Mouse (Mus musculus) forebrain, embryonic 14.5 days (tissue): ENCODE results near the gene Lemd1. TPM values are rescaled to one million over a fixed set of nuclear protein-coding genes. Genes with fewer than 3 reads are reported as not detected.

Experiments
- ATAC-seq: fragments of 200-750 bp; cut with Nextera tagmentation; 2 replicates; pipeline ENCODE4 v1.8.0; 2017; ENCODE audit warnings: mild to moderate bottlenecking, moderate library complexity
- DNase-seq: peaks from one replicate; pipeline ENCODE4 v3.0.0-alpha.2; 2015; ENCODE audit warnings: low spot score
- H3K27ac ChIP-seq: fragments of 300-500 bp; sonication (generic); 2 replicates; pipeline ENCODE4 v1.5.1; 2014; ENCODE audit warnings: low read depth, mild to moderate bottlenecking, control low read depth, low read length, moderate library complexity
- H3K27me3 ChIP-seq: fragments of 300-500 bp; sonication (generic); replicated peaks from 2 replicates; pipeline ENCODE4 v1.6.1; 2014; ENCODE audit warnings: low read length, control low read depth, mixed read lengths; ENCODE audit not compliant: control insufficient read depth, insufficient read depth
- H3K36me3 ChIP-seq: fragments of 300-500 bp; sonication (generic); 2 replicates; pipeline ENCODE4 v1.6.1; 2014; ENCODE audit warnings: low read length, control low read depth; ENCODE audit not compliant: control insufficient read depth, insufficient read depth
- H3K4me1 ChIP-seq: fragments of 300-500 bp; sonication (generic); 2 replicates; pipeline ENCODE4 v1.6.1; 2014; ENCODE audit warnings: antibody characterized with exemption, low read length, control low read depth; ENCODE audit not compliant: control insufficient read depth, insufficient read depth
- H3K4me2 ChIP-seq: fragments of 300-500 bp; sonication (generic); 2 replicates; pipeline ENCODE4 v1.6.1; 2014; ENCODE audit warnings: mild to moderate bottlenecking, control low read depth, low read length
- H3K4me3 ChIP-seq: fragments of 300-500 bp; sonication (generic); 2 replicates; pipeline ENCODE4 v1.5.1; 2014; ENCODE audit warnings: low read depth, low read length, control low read depth
- H3K9ac ChIP-seq: fragments of 300-500 bp; sonication (generic); 2 replicates; pipeline ENCODE4 v1.6.1; 2014; ENCODE audit warnings: mild to moderate bottlenecking, low read length, control low read depth, moderate library complexity
- H3K9me3 ChIP-seq: fragments of 300-500 bp; sonication (generic); replicated peaks from 2 replicates; pipeline ENCODE4 v1.6.1; 2016; ENCODE audit warnings: low read length, control low read depth, mixed read lengths; ENCODE audit not compliant: control insufficient read depth
- WGBS: fragments of 180-500 bp; shearing (Covaris S2); extraction: QIAGEN DNeasy Blood & Tissue Kit; methylation state at CpG from one replicate; pipeline ENCODE4 v1.1.7; 2014; 5-methylcytosine and 5-hydroxymethylcytosine counted together
- polyA plus RNA-seq: library from polyadenylated mRNA; unstranded; fragments of >200 nt; fragmentation: Nextera tagmentation; extraction: Ambion mirVana; gene quantifications from 2 replicates; pipeline ENCODE4 v1.2.1, GENCODE M21; 2014

Lemd1 gene
- polyA plus RNA-seq, 1 experiment from 2014 or later: 18.7 TPM

DNA sequence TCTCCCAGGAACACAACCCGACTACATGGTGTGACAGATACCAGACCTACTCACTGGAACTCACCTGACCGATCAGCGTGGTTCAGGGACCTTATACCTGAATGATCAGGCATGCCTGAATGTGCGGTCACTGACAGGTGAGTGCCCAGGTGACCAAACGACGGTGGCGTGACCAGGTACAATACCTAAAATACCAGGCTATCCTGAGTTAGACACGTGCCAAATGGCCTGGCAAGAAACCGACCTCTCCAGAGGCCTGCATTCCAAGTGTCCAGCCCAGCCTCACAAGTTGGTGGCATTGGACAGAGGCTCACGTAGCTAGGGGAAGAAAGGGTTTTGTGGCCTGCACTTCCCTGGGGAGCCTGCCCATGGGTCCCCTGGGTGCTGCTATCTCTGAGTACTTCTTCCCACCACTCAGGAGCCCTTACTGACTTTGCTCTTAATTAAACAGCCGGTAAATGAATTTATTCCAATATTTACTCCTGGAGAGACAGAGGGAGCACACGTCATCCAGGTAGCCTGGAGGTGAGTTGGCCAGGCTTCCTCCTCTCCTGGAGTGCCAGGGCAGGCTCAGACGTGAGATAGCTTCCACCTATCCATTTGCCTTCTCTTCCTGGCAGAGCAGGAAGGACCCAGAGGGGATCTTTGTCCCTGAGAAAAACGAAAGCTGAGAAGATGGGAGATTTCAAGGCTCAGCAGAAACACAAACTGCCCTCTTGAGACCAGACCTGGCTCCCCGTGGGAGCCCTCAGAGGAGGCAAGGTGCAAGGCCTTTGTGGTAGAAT lies 40.2 kb upstream of the Lemd1 start:
- no peaks in the 10 kb centered on the region for H3K27me3 ChIP-seq
- H3K27ac ChIP-seq: no peak overlapping the region
- no peaks in the 10 kb centered on the region for H3K4me1 ChIP-seq
- H3K4me3 ChIP-seq: no peak overlapping the region
- ATAC-seq (no peak), DNase-seq (no peak)
- H3K4me2 ChIP-seq: no peak overlapping the region
- no peaks in the 10 kb centered on the region for H3K9me3 ChIP-seq
- WGBS: 72% methylated on average over 15 of the region's 15 CpGs
- H3K9ac ChIP-seq: no peak overlapping the region
- H3K36me3 ChIP-seq: no peaks in the 10 kb centered on the region

GRCm38 (mm10) chr1:132151908-132152307 lies 39.3 kb upstream of the Lemd1 start:
- no peaks in the 10 kb centered on the region for H3K27me3 ChIP-seq
- DNase-seq (no peak), ATAC-seq (no peak)
- H3K9me3 ChIP-seq: no peaks in the 10 kb centered on the region
- H3K4me1 ChIP-seq: no peaks in the 10 kb centered on the region
- no peak overlapping the region for H3K9ac ChIP-seq
- no peak overlapping the region for H3K27ac ChIP-seq
- 71% methylated on average over 2 of the region's 2 CpGs for WGBS
- H3K36me3 ChIP-seq: no peaks in the 10 kb centered on the region
- H3K4me3 ChIP-seq: no peak overlapping the region
- H3K4me2 ChIP-seq: no peak overlapping the region

GRCm38 (mm10) chr1:132153086-132153690 lies 38.0 kb upstream of the Lemd1 start:
- ATAC-seq (no peak), DNase-seq (no peak)
- WGBS: 37% methylated on average over 15 of the region's 15 CpGs

GRCm38 (mm10) chr1:132153691-132154090 lies 37.5 kb upstream of the Lemd1 start:
- no peak for DNase-seq
- Histone ChIP-seq H3K36me3 (no peaks in the 10 kb centered on the region), H3K4me1 (peaks cover 8% of the 10 kb centered on the region; the same call in 1 of the 2 replicates), H3K4me3 (no peak overlapping the region), H3K9me3 (no peaks in the 10 kb centered on the region), H3K27ac (no peak overlapping the region), H3K4me2 (no peak overlapping the region), H3K27me3 (no peaks in the 10 kb centered on the region), H3K9ac (no peak overlapping the region)
- 18% methylated on average over 8 of the region's 8 CpGs for WGBS
- no peak for ATAC-seq

More at GRCm38 (mm10) chr1:132153086-132153690, 38.0 kb upstream of the Lemd1 start:
- Histone ChIP-seq H3K4me2 (no peak overlapping the region), H3K4me1 (peaks cover 8% of the 10 kb centered on the region; the same call in 1 of the 2 replicates), H3K36me3 (no peaks in the 10 kb centered on the region), H3K27ac (no peak overlapping the region), H3K9me3 (no peaks in the 10 kb centered on the region), H3K4me3 (no peak overlapping the region), H3K9ac (no peak overlapping the region), H3K27me3 (no peaks in the 10 kb centered on the region)

GRCm38 (mm10) chr1:132155737-132156136 lies 35.5 kb upstream of the Lemd1 start:
- H3K9ac ChIP-seq: no peak overlapping the region
- 15% methylated on average over 6 of the region's 6 CpGs for WGBS
- H3K27me3 ChIP-seq: no peaks in the 10 kb centered on the region
- peak; percentile 37 for ATAC-seq
- peak; percentile 92 for DNase-seq
- no peak overlapping the region for H3K4me2 ChIP-seq
- no peaks in the 10 kb centered on the region for H3K36me3 ChIP-seq
- no peaks in the 10 kb centered on the region for H3K9me3 ChIP-seq
- H3K27ac ChIP-seq: no peak overlapping the region
- peaks cover 20% of the 10 kb centered on the region; the same call in 1 of the 2 replicates for H3K4me1 ChIP-seq
- no peak overlapping the region for H3K4me3 ChIP-seq

GRCm38 (mm10) chr1:132157016-132157781 lies 34.0 kb upstream of the Lemd1 start:
- no peaks in the 10 kb centered on the region for H3K36me3 ChIP-seq
- H3K4me3 ChIP-seq: no peak overlapping the region
- H3K9me3 ChIP-seq: no peaks in the 10 kb centered on the region
- peaks cover 20% of the 10 kb centered on the region; the same call in 1 of the 2 replicates for H3K4me1 ChIP-seq
- H3K9ac ChIP-seq: peak overlapping the region; percentile 9; the same call in 1 of the 2 replicates
- no peaks in the 10 kb centered on the region for H3K27me3 ChIP-seq
- peak; percentile 66 for ATAC-seq
- no peak overlapping the region for H3K27ac ChIP-seq
- peak; percentile 90 for DNase-seq
- 18% methylated on average over 14 of the region's 14 CpGs for WGBS
- H3K4me2 ChIP-seq: peak overlapping the region; percentile 9; the same call in 1 of the 2 replicates

GRCm38 (mm10) chr1:132157808-132158207 lies 33.4 kb upstream of the Lemd1 start:
- Histone ChIP-seq H3K27ac (no peak overlapping the region), H3K9ac (peak overlapping the region; percentile 9), H3K36me3 (no peaks in the 10 kb centered on the region), H3K9me3 (no peaks in the 10 kb centered on the region), H3K4me1 (peaks cover 20% of the 10 kb centered on the region; the same call in 1 of the 2 replicates), H3K27me3 (no peaks in the 10 kb centered on the region), H3K4me3 (no peak overlapping the region), H3K4me2 (peak overlapping the region; percentile 9; the same call in 1 of the 2 replicates)
- ATAC-seq: 0 out of 2 replicates have a peak, but pooled peaks have one; percentile 3
- DNase-seq: no peak
- WGBS: 20% methylated on average over 7 of the region's 7 CpGs

DNA sequence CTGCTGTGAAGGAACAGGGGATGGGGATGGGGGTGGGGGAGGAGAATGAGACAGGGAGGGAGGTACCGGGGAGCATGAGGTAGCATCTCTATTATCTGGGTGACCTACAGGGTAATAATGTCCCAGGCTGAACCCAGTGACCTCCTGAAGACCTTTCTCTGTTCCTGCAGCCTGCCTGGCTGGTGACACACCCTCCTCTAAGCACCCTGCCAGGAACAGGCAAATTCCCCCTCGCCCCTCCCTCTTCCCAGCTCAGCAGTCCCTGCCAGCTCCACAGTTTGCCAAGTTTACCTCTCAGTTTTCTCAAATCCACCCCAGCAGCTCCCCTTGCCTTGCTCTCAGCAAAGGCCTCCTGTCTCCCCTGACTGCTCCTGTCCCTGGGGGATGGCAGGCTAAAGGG lies 32.5 kb upstream of the Lemd1 start:
- peaks cover 20% of the 10 kb centered on the region; the same call in 1 of the 2 replicates for H3K4me1 ChIP-seq

More for the DNA sequence above, 32.5 kb upstream of the Lemd1 start:
- Histone ChIP-seq H3K9me3 (no peaks in the 10 kb centered on the region), H3K27me3 (no peaks in the 10 kb centered on the region), H3K36me3 (no peaks in the 10 kb centered on the region), H3K27ac (no peak overlapping the region), H3K9ac (no peak overlapping the region), H3K4me2 (no peak overlapping the region), H3K4me3 (no peak overlapping the region)
- DNase-seq: peak; percentile 71
- 21% methylated on average over 2 of the region's 2 CpGs for WGBS
- ATAC-seq: no peak
